Mouse (Mus musculus) thymus, adult 2 months (tissue): ENCODE results near the gene Ncf2. TPM values are rescaled to one million over a fixed set of nuclear protein-coding genes. Genes with fewer than 3 reads are reported as not detected.

Source experiments
- DNase-seq: peaks from one replicate; pipeline ENCODE4 v3.0.0; 2021
- H3K27ac ChIP-seq: fragments of 200-500 bp; 2 replicates; pipeline ENCODE4 v1.5.1; 2012; ENCODE audit warnings: low read length, control low read depth; ENCODE audit not compliant: control insufficient read depth, insufficient read depth
- H3K27me3 ChIP-seq: fragments of 200-500 bp; 2 replicates; pipeline ENCODE4 v1.6.1; 2012; ENCODE audit warnings: mild to moderate bottlenecking, low read length, moderate library complexity, mixed read lengths; ENCODE audit not compliant: control insufficient read depth, insufficient read depth
- H3K36me3 ChIP-seq: fragments of 200-500 bp; 2 replicates; pipeline ENCODE4 v1.6.1; 2012; ENCODE audit warnings: mild to moderate bottlenecking, low read length, moderate library complexity; ENCODE audit not compliant: control insufficient read depth, insufficient read depth
- H3K4me1 ChIP-seq: fragments of 200-500 bp; replicated peaks from 2 replicates; pipeline ENCODE4 v1.6.1; 2012; ENCODE audit warnings: low read length; ENCODE audit not compliant: control insufficient read depth, insufficient read depth
- H3K4me3 ChIP-seq: fragments of 200-500 bp; 2 replicates; pipeline ENCODE4 v1.5.1; 2012; ENCODE audit warnings: mild to moderate bottlenecking, low read length, control low read depth, moderate library complexity; ENCODE audit not compliant: control insufficient read depth, insufficient read depth
- CTCF ChIP-seq: fragments of 200-500 bp; IDR thresholded peaks from 2 replicates; pipeline ENCODE4 v1.5.1; 2012; ENCODE audit warnings: mild to moderate bottlenecking, control low read depth, low read length, moderate library complexity, borderline replicate concordance; ENCODE audit not compliant: control insufficient read depth, poor library complexity, insufficient read depth; ENCODE audit errors: extremely low read depth
- POLR2A ChIP-seq: fragments of 200-500 bp; IDR thresholded peaks from 2 replicates; pipeline ENCODE4 v1.6.1; 2012; ENCODE audit warnings: mild to moderate bottlenecking, low read length, control low read depth, moderate library complexity; ENCODE audit not compliant: control insufficient read depth, poor library complexity, insufficient read depth; ENCODE audit errors: extremely low read depth
- WGBS: fragments of 180-500 bp; shearing (Covaris S2); methylation state at CpG from one replicate; pipeline ENCODE4 v1.1.7; 2018; 5-methylcytosine and 5-hydroxymethylcytosine counted together
- polyA plus RNA-seq: library from polyadenylated mRNA; depleted of rRNA; stranded (reverse); fragments of >200 nt; gene quantifications from 2 replicates; pipeline ENCODE4 v1.2.3, GENCODE M21; 2012

The Ncf2 gene
- polyA plus RNA-seq, 1 experiment, result 8.4 TPM

GRCm38 (mm10) chr1:152809541-152810252 lies 9.7 kb downstream of the Ncf2 start:
- 97% methylated on average over 8 of the region's 8 CpGs for WGBS
- DNase-seq, result no peak
- H3K4me3 ChIP-seq, result no peak overlapping the region

GRCm38 (mm10) chr1:152810533-152811439 lies 10.8 kb downstream of the Ncf2 start:
- 91% methylated on average over 13 of the region's 13 CpGs for WGBS
- Histone ChIP-seq H3K4me1 (peaks cover 9% of the 10 kb centered on the region), H3K36me3 (no peaks in the 10 kb centered on the region), H3K27me3 (no peaks in the 10 kb centered on the region), H3K4me3 (no peak overlapping the region), H3K27ac (no peak overlapping the region)
- no peak for TF ChIP-seq CTCF
- no peak for TF ChIP-seq POLR2A
- DNase-seq, result no peak

More at GRCm38 (mm10) chr1:152809541-152810252, 9.7 kb downstream of the Ncf2 start:
- no peaks in the 10 kb centered on the region for H3K36me3 ChIP-seq
- no peak overlapping the region for H3K27ac ChIP-seq
- H3K27me3 ChIP-seq, result no peaks in the 10 kb centered on the region
- TF ChIP-seq POLR2A (no peak), CTCF (no peak)
- peaks cover 9% of the 10 kb centered on the region for H3K4me1 ChIP-seq

GRCm38 (mm10) chr1:152815265-152815701 lies 15.3 kb downstream of the Ncf2 start:
- no peaks in the 10 kb centered on the region for H3K36me3 ChIP-seq
- DNase-seq, result no peak
- TF ChIP-seq POLR2A, result no peak
- TF ChIP-seq CTCF, result 0 out of 2 replicates have a peak, but pooled peaks have one; percentile 16
- H3K4me1 ChIP-seq, result no peaks in the 10 kb centered on the region
- H3K4me3 ChIP-seq, result no peak overlapping the region
- H3K27ac ChIP-seq, result no peak overlapping the region
- 90% methylated on average over 7 of the region's 7 CpGs for WGBS
- H3K27me3 ChIP-seq, result no peaks in the 10 kb centered on the region

GRCm38 (mm10) chr1:152817027-152817769 lies 17.2 kb downstream of the Ncf2 start:
- no peaks in the 10 kb centered on the region for H3K4me1 ChIP-seq
- WGBS, result 91% methylated on average over 12 of the region's 12 CpGs
- no peaks in the 10 kb centered on the region for H3K36me3 ChIP-seq
- no peak overlapping the region for H3K4me3 ChIP-seq
- H3K27ac ChIP-seq, result no peak overlapping the region
- TF ChIP-seq CTCF (no peak), POLR2A (no peak)
- H3K27me3 ChIP-seq, result no peaks in the 10 kb centered on the region
- DNase-seq, result no peak

- H3K27ac ChIP-seq, result no peak overlapping the region
- H3K36me3 ChIP-seq, result no peaks in the 10 kb centered on the region
- TF ChIP-seq POLR2A (no peak), CTCF (no peak)
- no peak for DNase-seq
- H3K27me3 ChIP-seq, result no peaks in the 10 kb centered on the region
- WGBS, result 94% methylated on average over 10 of the region's 10 CpGs
- no peaks in the 10 kb centered on the region for H3K4me1 ChIP-seq
- H3K4me3 ChIP-seq, result no peak overlapping the region
Measured at GRCm38 (mm10) chr1:152817794-152818193, 17.8 kb downstream of the Ncf2 start.

GRCm38 (mm10) chr1:152819558-152819957 lies 19.6 kb downstream of the Ncf2 start:
- H3K36me3 ChIP-seq, result no peaks in the 10 kb centered on the region
- TF ChIP-seq POLR2A (no peak), CTCF (no peak)
- no peaks in the 10 kb centered on the region for H3K4me1 ChIP-seq
- no peaks in the 10 kb centered on the region for H3K27me3 ChIP-seq
- no peak overlapping the region for H3K27ac ChIP-seq
- DNase-seq, result no peak
- 89% methylated on average over 6 of the region's 6 CpGs for WGBS
- no peak overlapping the region for H3K4me3 ChIP-seq
